Mouse (Mus musculus): ENCODE data around the gene Fbxo40.

- TF ChIP-seq POLR2A (IDR thresholded peaks at IDR 0.05; ENCODE audit: borderline replicate concordance, control insufficient read depth, low read depth, low read length) (no peak), CTCF (IDR thresholded peaks at IDR 0.05; ENCODE audit: control insufficient read depth, insufficient read depth, low read length) (no peak)
These were observed 9.2 kb upstream of the Fbxo40 start for GRCm38 (mm10) chr16:36999366-36999972.

Measured in bone marrow, adult 2 months (tissue).